21 mouse cellular contexts compared by ENCODE assay signal in genomic region chr3:107087410-107087809, GRCm38 (mm10).
"Had no signal": no experiment of that assay in that cellular context is flagged by ENCODE, and none has a peak within 500 bp of the region (broad histone marks: within the 10 kb centered on the region; RNA-seq: fewer than 3 reads in every experiment).

No protein-coding gene starts in this region.

- DNase-seq: kidney, adult 18-20 months; kidney, postnatal 25 days; layer of hippocampus, postnatal 36 days; left cerebral cortex, postnatal 4 days; liver, embryonic 13.5 days; lung, adult 2 months; lung, postnatal 14 days; lung, postnatal 4 days; right cerebral cortex, postnatal 14 days; right cerebral cortex, postnatal 4 days had no signal

- H3K4me1 ChIP-seq: limb, embryonic 12.5 days; limb, embryonic 15.5 days; liver, embryonic 13.5 days; midbrain, embryonic 10.5 days; midbrain, embryonic 13.5 days; stomach, embryonic 15.5 days had no signal

- ATAC-seq: intestine, embryonic 16.5 days; midbrain, embryonic 13.5 days; midbrain, embryonic 16.5 days had no signal

- H3K36me3 ChIP-seq: limb, embryonic 12.5 days; limb, embryonic 15.5 days; liver, embryonic 13.5 days; midbrain, embryonic 10.5 days; midbrain, embryonic 13.5 days; stomach, embryonic 15.5 days had no signal

- H3K27me3 ChIP-seq: limb, embryonic 15.5 days; liver, embryonic 13.5 days; midbrain, embryonic 13.5 days; stomach, embryonic 15.5 days had no signal

- H3K27ac ChIP-seq: kidney, postnatal 0 days; layer of hippocampus, adult 2 months; left cerebral cortex, adult 2 months; limb, embryonic 12.5 days; limb, embryonic 15.5 days; liver, embryonic 13.5 days; midbrain, embryonic 10.5 days; midbrain, embryonic 13.5 days; stomach, embryonic 15.5 days had no signal

- H3K4me3 ChIP-seq: layer of hippocampus, adult 2 months; left cerebral cortex, adult 2 months; limb, embryonic 12.5 days; limb, embryonic 15.5 days; liver, embryonic 13.5 days; megakaryocyte, embryonic 14.5 days; midbrain, embryonic 10.5 days; midbrain, embryonic 13.5 days; stomach, embryonic 15.5 days had no signal
